Mouse (Mus musculus) limb, embryonic 13.5 days (tissue): Measurements from ENCODE around the gene Traf5. TPM values are rescaled to one million over a fixed set of nuclear protein-coding genes. Genes with fewer than 3 reads are reported as not detected.
A peak's percentile ranks its signal among the peaks of the same experiment; 100 is the strongest.

Source experiments
- ATAC-seq: fragments of 200-750 bp; cut with Nextera tagmentation; 2 replicates; pipeline ENCODE4 v1.8.0; 2017; ENCODE audit warnings: low read depth, moderate number of reproducible peaks, moderate TSS enrichment; ENCODE audit not compliant: low FRiP score
- H3K27ac ChIP-seq: fragments of 300-500 bp; sonication (generic); 2 replicates; pipeline ENCODE4 v1.5.1; 2015; ENCODE audit warnings: inconsistent platforms, mild to moderate bottlenecking, moderate library complexity
- H3K27me3 ChIP-seq: fragments of 300-500 bp; sonication (generic); 2 replicates; pipeline ENCODE4 v1.6.1; 2015; ENCODE audit warnings: mild to moderate bottlenecking, inconsistent platforms
- H3K36me3 ChIP-seq: fragments of 300-500 bp; sonication (generic); 2 replicates; pipeline ENCODE4 v1.6.1; 2015; ENCODE audit warnings: inconsistent platforms, mild to moderate bottlenecking, moderate library complexity
- H3K4me1 ChIP-seq: fragments of 300-500 bp; sonication (generic); 2 replicates; pipeline ENCODE4 v1.6.1; 2015; ENCODE audit warnings: inconsistent platforms
- H3K4me2 ChIP-seq: fragments of 300-500 bp; sonication (generic); replicated peaks from 2 replicates; pipeline ENCODE4 v1.6.1; 2015; ENCODE audit warnings: inconsistent platforms, mild to moderate bottlenecking, moderate library complexity
- H3K4me3 ChIP-seq: fragments of 300-500 bp; sonication (generic); 2 replicates; pipeline ENCODE4 v1.5.1; 2015; ENCODE audit warnings: moderate library complexity, mild to moderate bottlenecking, inconsistent platforms
- H3K9ac ChIP-seq: fragments of 300-500 bp; sonication (generic); 2 replicates; pipeline ENCODE4 v1.6.1; 2015; ENCODE audit warnings: mild to moderate bottlenecking, inconsistent platforms
- H3K9me3 ChIP-seq: fragments of 300-500 bp; sonication (generic); 2 replicates; pipeline ENCODE4 v1.6.1; 2016; ENCODE audit warnings: inconsistent platforms
- WGBS: fragments of 180-500 bp; shearing (Covaris S2); methylation state at CpG from one replicate; pipeline ENCODE4 v1.1.7; 2015; 5-methylcytosine and 5-hydroxymethylcytosine counted together
- polyA plus RNA-seq: library from polyadenylated mRNA; unstranded; fragments of >200 nt; fragmentation: Nextera tagmentation; extraction: Ambion mirVana; gene quantifications from 2 replicates; pipeline ENCODE4 v1.2.1, GENCODE M21; 2015

Traf5 gene
- polyA plus RNA-seq, result 16.2 and 18.7 TPM in 2 replicates

DNA sequence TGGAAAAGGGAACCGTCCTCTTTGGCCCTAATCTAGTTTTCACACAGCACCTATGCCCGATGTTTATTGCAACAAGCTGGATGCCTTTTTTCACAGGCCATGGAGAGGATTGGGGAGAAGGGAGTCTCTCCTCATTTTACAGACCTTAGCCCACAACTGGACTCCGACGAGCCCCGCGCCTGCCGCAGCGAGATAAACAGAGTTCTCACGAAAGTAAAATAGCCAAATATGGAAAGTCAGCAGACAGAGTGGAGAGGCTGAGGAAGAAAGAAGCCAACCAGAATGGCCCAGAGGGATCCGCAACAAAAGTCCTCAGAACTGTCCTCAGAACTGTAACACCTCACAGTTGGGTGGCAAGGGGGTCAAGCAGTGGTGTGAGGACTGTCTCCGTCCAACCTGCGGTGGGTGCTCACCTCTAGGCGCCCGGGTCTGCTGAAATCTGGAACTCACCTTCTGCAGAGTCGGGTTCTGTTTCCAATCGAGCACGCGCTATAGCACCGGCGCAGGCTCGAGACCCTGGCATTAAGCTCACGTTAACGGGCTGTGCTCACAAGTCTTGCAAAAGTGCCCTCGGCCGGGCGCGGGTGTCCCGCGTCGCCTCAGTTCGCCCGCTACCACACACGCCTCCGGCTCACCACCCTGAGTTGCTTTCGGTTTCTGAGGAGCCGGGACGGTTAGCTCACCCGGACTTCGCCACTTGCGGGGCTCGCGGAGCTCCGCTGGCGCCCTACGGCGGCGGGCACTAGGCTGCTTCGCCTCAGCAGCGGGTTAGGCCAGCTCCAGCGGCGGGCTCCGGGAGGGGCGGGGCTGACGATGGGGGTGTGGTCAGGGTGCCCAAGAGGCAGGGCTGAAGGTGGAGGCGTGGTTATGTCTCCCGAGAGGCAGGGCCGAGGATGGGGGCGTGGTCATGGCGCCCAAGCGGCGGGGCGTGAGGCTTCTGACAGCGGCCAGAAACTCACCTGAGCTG, at the start of gene Traf5:
Gene Traf5, minus strand, starts transcription at position 754 of the 967 bp plus-strand sequence.
- Histone ChIP-seq H3K4me2 (peak within 1 kb of the TSS; percentile 90), H3K9me3 (no peaks in the 10 kb centered on the region), H3K4me3 (peak within 1 kb of the TSS; percentile 68), H3K27ac (peak within 1 kb of the TSS; percentile 69), H3K4me1 (peaks cover 33% of the 10 kb centered on the region), H3K27me3 (peaks cover 10% of the 10 kb centered on the region), H3K36me3 (no peaks in the 10 kb centered on the region), H3K9ac (peak within 1 kb of the TSS; percentile 75)
- ATAC-seq, result peak; percentile 95
- 1% methylated on average over 63 of the region's 63 CpGs for WGBS

DNA sequence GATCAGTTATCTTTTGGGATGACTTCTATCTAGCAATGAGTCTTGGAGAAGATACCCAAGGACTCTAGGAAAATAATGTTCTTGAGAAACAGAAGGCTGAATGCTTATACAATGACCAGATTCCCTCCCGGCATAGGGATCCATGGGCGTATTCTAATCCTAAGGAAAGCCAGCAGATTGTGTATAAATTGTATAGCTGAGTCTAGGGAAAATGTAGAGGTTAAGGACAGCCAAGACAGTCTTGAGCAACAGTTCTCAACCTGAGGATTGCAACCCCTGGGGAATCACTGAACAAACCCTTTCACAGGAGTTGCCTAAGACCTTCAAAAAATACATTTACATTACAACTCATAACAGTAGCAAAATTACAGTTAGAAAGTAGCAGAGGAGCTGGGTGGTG, 48.0 kb upstream of the Traf5 start:
- Histone ChIP-seq H3K27ac (no peak overlapping the region), H3K4me3 (no peak overlapping the region), H3K27me3 (no peaks in the 10 kb centered on the region), H3K4me2 (no peak overlapping the region), H3K4me1 (peaks cover 16% of the 10 kb centered on the region), H3K9me3 (no peaks in the 10 kb centered on the region), H3K36me3 (no peaks in the 10 kb centered on the region), H3K9ac (no peak overlapping the region)
- no peak for ATAC-seq
- WGBS, result 96% methylated on average over 2 of the region's 2 CpGs

DNA sequence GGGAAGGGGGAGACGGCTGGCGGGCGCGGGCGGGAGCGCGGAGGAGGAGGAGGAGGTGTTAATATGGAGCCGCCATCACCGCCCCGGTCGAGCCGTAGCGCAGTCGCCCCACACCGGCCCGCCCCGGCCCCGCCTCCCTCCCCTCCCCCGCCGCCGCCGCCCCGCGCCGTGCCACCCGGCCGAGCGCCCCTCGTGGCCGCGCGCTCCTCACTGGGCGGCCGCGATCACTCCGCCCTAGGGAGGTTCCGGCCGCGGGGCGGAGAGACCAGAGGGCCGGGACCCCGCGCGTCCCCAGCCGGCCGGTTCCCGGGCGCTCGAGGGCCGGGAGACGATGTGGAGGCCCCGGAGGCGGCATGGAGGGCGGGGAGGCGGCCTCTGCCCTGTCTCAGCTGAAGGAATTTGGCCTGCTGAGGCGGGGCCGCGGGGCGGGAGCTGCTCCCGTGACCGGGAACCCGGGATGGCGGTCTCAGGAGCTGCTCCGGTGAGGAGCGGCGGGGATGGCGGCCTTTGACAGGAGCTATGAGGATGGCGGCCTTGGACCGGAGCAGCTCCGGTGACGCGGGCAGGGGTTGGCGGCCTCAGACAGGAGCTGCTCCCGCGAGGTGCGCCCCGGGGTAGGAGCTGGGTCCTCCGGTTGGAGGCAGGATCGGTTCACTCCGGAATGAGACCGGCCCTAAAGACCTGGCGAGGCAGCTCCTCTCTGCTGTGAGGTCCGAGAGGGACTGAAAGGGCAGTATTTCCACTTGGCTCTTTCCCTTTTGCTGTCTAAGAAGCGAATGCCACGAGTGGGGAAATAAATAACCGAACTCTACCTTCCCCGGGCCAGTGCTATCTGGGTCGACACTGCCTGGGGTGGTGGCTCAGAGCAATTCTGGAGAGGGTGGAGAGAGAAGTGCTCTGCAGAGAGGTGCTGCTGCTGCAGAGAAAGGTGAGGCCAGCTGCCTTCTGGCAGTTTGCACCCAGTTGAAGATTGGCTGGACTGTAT, 45.9 kb upstream of the Traf5 start, which contains the start of gene Rcor3:
Gene Rcor3, minus strand, starts transcription at position 137 of the 985 bp plus-strand sequence.
- Histone ChIP-seq H3K27ac (peak within 1 kb of the TSS; percentile 98), H3K4me1 (peaks cover 16% of the 10 kb centered on the region), H3K4me3 (peak within 1 kb of the TSS; percentile 81), H3K4me2 (peak within 1 kb of the TSS; percentile 90), H3K9me3 (no peaks in the 10 kb centered on the region), H3K36me3 (no peaks in the 10 kb centered on the region), H3K27me3 (no peaks in the 10 kb centered on the region), H3K9ac (peak within 1 kb of the TSS; percentile 91)
- peak; percentile 77 for ATAC-seq
- WGBS, result under 1% methylated on average over 42 of the region's 88 CpGs

DNA sequence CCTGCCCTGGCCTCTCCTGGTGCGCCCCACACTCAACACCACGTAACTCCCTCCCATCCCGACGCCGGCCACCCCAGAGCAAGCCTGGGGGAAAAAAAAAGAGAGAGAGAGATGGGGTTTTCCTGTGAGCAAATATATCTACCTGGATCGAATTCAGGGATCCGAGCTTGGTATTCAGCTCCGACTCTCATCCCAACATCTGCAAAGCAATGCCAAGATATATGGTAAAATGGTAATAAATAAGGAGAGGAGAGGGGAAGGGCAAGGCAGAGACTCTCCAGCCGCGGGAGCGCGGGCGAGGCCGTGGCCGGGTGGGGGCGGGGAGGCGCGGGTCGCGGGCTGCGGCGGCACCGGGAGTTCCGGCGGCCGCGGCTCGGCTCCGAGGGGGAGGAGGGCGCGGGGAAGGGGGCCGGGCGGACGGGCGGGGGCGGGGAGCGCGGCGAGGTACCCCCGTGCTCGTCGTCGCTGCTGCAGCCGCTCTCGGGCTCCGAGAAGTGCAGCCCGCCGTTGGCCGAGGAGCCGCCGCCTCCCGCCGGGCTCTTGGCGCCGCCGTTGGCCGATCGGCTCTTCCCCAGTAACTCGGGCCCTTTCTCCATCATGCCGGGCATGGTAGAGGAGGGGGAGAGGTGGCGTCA, 45.0 kb upstream of the Traf5 start:
- under 1% methylated on average over 42 of the region's 61 CpGs for WGBS
- peak overlapping the region; percentile 91 for H3K9ac ChIP-seq
- H3K9me3 ChIP-seq, result no peaks in the 10 kb centered on the region
- no peaks in the 10 kb centered on the region for H3K27me3 ChIP-seq
- peak overlapping the region; percentile 90 for H3K4me2 ChIP-seq
- no peaks in the 10 kb centered on the region for H3K36me3 ChIP-seq
- ATAC-seq, result no peak; the same call in 1 of the 2 replicates
- peaks cover 16% of the 10 kb centered on the region for H3K4me1 ChIP-seq
- H3K27ac ChIP-seq, result peak overlapping the region; percentile 98
- peak overlapping the region; percentile 81 for H3K4me3 ChIP-seq

DNA sequence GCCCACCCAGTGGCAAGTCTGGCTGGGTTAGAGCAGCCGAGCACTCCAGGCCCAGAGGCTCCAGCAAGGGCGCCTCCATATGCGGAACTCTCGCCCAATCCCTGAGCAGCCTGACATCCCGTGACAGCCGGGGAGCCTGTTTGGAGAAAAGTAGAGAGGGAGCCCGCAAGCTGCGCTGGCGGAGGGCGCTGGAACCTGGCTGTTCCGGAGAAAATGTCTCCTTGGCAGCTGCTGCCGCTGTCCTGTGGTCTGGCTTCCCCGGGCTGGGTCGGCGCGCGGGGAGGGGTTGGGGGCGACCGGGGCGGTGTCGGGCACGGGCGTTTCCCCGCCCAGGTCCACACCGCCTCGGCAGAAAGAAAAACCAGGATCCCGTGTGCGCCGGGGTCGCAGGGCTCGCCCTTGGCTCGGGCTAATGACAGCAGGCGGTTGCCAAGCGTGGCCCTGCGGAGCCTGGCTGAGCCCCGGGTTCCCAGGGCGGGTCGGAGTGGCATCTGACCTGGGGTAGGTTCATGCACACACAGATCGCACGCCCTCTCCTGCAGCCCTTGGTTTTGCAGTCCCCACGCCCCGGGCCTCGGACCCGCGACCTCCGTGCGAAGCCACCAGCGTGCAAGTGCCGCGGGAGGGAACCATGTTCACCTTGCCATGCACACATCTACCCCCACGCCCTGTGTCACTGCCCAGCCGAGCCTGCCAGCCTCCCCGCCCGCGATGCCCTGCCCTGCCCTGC, 44.4 kb upstream of the Traf5 start:
- under 1% methylated on average over 52 of the region's 55 CpGs for WGBS
- Histone ChIP-seq H3K4me2 (peak overlapping the region; percentile 90), H3K4me1 (peaks cover 16% of the 10 kb centered on the region)

DNA sequence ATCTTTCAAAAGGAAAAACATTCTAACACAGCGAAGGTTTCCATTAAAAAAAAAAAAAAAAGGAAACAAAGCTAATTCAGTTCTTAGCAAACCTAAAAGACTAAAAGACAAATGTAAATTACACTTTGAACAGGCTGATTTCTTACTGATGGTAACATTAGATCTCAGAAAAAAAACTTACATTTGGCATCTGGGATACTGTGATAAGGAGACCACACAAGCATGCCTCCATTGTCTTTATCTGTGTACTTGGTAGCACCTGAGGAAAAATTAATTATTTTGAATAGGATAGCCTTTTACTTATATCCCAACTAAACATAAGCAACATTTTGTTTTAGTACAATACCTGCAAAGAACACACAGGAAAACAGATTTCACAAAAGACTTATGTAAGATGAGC, 37.8 kb upstream of the Traf5 start:
- Histone ChIP-seq H3K9ac (no peak overlapping the region), H3K27me3 (no peaks in the 10 kb centered on the region), H3K4me3 (no peak overlapping the region), H3K36me3 (peaks cover 32% of the 10 kb centered on the region), H3K27ac (no peak overlapping the region), H3K4me1 (no peaks in the 10 kb centered on the region; the same call in 1 of the 2 replicates), H3K9me3 (no peaks in the 10 kb centered on the region), H3K4me2 (no peak overlapping the region)
- no peak for ATAC-seq
- 85% methylated on average over 1 of the region's 1 CpGs for WGBS

More for the DNA sequence above, 44.4 kb upstream of the Traf5 start:
- peak overlapping the region; percentile 98 for H3K27ac ChIP-seq
- no peaks in the 10 kb centered on the region for H3K27me3 ChIP-seq
- no peaks in the 10 kb centered on the region for H3K36me3 ChIP-seq
- peak overlapping the region; percentile 91 for H3K9ac ChIP-seq
- ATAC-seq, result peak; percentile 90
- H3K4me3 ChIP-seq, result peak overlapping the region; percentile 81
- H3K9me3 ChIP-seq, result no peaks in the 10 kb centered on the region

DNA sequence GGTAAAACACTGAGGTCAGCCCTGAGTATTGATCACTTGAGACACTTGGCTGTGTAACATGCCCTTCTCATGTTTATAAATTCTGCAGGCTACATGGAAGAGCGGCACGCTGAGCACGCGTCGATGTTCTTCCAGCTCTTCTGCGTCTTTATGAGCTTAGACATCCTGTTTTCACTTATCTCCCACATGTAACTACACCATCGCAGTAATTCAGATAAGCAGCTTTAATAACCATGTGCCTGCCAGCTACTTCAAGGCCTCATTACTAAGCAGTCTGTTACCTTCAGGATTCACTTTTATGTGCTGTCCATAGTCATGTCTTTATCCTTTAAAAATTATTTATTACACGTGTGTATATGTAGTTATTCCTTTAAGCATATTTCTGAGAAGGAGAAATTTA, 36.0 kb upstream of the Traf5 start:
- 84% methylated on average over 8 of the region's 8 CpGs for WGBS
- H3K27me3 ChIP-seq, result no peaks in the 10 kb centered on the region
- no peak for ATAC-seq
- no peaks in the 10 kb centered on the region for H3K9me3 ChIP-seq
- H3K36me3 ChIP-seq, result peaks cover 49% of the 10 kb centered on the region
- no peaks in the 10 kb centered on the region for H3K4me1 ChIP-seq
- no peak overlapping the region for H3K27ac ChIP-seq
- no peak overlapping the region for H3K9ac ChIP-seq
- H3K4me3 ChIP-seq, result no peak overlapping the region
- no peak overlapping the region for H3K4me2 ChIP-seq

DNA sequence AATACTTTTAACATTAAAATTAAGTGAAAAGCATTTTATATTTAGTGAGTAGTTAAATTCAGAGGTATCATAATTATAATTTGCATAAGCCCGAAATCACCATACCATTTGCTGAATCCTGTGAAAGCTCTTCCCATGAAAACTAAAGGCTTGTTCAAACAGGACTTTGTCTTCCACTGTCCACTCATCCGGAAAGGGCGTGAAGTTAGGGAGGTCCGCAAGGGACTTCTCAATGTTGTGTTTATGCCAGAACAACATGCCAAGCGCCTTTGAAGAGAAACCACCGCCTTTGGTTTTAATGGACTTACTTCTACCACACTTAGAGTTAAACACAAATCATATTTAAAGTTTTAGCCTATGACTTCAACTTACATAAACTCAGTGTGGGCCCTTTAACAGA, 33.4 kb upstream of the Traf5 start:
- Histone ChIP-seq H3K9me3 (no peaks in the 10 kb centered on the region), H3K27me3 (no peaks in the 10 kb centered on the region), H3K9ac (no peak overlapping the region), H3K27ac (no peak overlapping the region), H3K4me3 (no peak overlapping the region), H3K4me1 (no peaks in the 10 kb centered on the region), H3K4me2 (no peak overlapping the region), H3K36me3 (peaks cover 70% of the 10 kb centered on the region)
- ATAC-seq, result no peak
- WGBS, result 95% methylated on average over 6 of the region's 6 CpGs

DNA sequence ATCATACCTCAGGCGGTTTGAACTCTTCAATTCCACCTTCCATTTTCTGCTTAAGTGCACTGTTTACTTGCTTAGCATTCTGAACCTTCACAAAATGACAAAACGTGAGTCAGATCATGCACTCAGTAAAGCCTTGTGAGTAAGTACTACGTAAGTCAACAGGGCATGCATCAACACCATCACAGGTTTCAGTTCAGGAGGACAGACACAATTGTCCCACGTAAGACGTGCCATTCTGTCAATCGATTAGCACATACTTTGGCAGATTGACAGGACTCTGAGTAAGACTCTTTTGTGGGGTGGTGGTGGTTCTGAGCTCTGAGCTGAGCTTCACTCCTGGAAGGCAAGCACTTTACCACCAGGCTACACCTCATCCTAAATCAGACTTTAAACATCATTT, 23.9 kb upstream of the Traf5 start:
- ATAC-seq, result no peak
- no peak overlapping the region for H3K9ac ChIP-seq
- H3K9me3 ChIP-seq, result no peaks in the 10 kb centered on the region
- H3K36me3 ChIP-seq, result peaks cover 80% of the 10 kb centered on the region
- no peak overlapping the region for H3K4me2 ChIP-seq
- H3K27ac ChIP-seq, result no peak overlapping the region
- no peaks in the 10 kb centered on the region for H3K27me3 ChIP-seq
- no peaks in the 10 kb centered on the region for H3K4me1 ChIP-seq
- no peak overlapping the region for H3K4me3 ChIP-seq
- WGBS, result 89% methylated on average over 6 of the region's 6 CpGs

DNA sequence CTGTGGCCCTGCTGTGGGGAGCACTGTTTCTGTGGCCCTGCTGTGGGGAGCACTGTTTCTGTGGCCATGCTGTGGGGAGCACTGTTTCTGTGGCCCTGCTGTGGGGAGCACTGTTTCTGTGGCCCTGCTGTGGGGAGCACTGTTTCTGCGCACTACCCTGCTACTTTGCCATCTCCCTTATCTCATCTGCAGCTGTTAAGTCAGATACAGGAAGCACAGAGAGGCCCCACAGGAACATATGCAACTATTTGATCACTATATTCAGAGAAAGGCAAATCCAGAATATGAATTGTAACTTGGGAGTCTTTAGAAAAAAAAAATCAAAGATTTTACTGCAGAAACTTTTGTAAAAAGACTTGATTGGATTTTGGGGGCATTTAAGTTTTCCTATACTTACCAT, 23.0 kb upstream of the Traf5 start:
- Histone ChIP-seq H3K4me2 (no peak overlapping the region), H3K27me3 (no peaks in the 10 kb centered on the region), H3K9me3 (no peaks in the 10 kb centered on the region), H3K4me3 (no peak overlapping the region), H3K27ac (no peak overlapping the region), H3K36me3 (peaks cover 77% of the 10 kb centered on the region), H3K9ac (no peak overlapping the region), H3K4me1 (no peaks in the 10 kb centered on the region)
- 96% methylated on average over 1 of the region's 1 CpGs for WGBS
- ATAC-seq, result no peak

DNA sequence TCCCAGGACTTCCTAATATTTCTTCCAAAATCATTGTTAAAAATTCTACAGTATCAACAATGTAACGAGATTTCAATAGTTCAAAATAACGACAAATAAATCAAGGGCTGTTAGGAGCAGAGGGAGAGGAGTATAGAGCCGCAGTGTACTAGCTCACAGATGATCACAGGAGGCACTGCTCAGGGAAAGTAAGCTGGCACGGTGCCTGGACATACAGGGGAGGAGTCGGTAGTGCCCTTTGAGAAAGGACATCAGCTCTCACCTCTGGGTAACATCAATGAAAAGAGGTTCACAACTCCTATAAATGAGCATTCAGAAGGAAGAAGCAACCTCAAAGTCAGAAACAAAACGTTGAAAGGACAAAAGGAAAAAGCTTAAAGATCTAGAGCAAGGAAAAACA, 16.8 kb upstream of the Traf5 start:
- Histone ChIP-seq H3K36me3 (peaks cover 71% of the 10 kb centered on the region), H3K27ac (no peak overlapping the region), H3K9ac (no peak overlapping the region), H3K4me2 (no peak overlapping the region), H3K4me3 (no peak overlapping the region), H3K4me1 (no peaks in the 10 kb centered on the region), H3K9me3 (no peaks in the 10 kb centered on the region), H3K27me3 (no peaks in the 10 kb centered on the region)
- WGBS, result 77% methylated on average over 6 of the region's 6 CpGs
- ATAC-seq, result no peak
